Mouse (Mus musculus) kidney, postnatal 36 days (tissue): ENCODE data around the gene Ech1.
A peak's percentile ranks its signal among the peaks of the same experiment; 100 is the strongest.

ENCODE experiments used
- DNase-seq, 2 experiments: peaks; one replicate each; pipeline ENCODE4 v3.0.0; 2021 to 2022; ENCODE audit warnings: mixed read lengths in 2 of 2

Ech1 gene

DNA sequence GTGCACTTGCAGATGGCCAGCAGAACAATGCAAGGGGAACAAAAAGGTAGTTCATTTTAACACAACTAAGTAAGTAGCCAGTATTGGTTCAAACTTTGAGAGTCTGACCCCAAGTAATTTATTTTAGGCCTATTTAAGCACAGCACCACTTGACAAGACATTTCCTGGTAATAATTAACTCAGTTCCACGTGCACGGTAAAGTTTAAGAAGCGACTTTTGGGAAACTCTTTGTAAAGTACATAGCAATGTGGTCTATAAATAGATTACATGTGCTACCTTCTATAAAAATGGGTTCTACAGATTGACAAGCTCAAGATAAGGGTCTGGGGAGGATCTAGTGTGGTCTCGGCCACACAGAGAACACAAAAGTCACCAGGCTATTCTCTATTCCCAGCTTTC is 21.3 kb upstream of the Ech1 start:
- peak in 1 of 2 experiments; percentile 48 for DNase-seq

DNA sequence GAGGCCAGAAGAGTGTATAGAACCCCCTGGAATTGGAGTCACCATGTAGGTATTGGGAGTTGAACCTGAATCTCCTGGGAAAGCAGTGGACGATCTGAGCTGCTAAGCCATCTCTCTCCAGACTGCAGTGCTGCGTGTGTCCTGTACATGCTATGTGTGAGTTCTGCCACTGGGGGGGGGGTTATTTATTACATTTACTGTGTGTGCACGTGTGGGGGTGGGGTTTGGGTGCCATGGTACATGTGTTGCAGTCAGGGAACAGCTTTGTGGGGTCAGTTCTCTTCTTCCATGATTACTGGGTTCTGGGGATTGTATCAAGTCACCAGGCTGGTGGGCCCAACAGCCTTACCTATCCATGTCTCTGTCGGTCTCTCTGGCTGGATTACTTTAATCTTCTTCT is 18.1 kb upstream of the Ech1 start:
- DNase-seq = peak in 1 of 2 experiments; percentile 15

DNA sequence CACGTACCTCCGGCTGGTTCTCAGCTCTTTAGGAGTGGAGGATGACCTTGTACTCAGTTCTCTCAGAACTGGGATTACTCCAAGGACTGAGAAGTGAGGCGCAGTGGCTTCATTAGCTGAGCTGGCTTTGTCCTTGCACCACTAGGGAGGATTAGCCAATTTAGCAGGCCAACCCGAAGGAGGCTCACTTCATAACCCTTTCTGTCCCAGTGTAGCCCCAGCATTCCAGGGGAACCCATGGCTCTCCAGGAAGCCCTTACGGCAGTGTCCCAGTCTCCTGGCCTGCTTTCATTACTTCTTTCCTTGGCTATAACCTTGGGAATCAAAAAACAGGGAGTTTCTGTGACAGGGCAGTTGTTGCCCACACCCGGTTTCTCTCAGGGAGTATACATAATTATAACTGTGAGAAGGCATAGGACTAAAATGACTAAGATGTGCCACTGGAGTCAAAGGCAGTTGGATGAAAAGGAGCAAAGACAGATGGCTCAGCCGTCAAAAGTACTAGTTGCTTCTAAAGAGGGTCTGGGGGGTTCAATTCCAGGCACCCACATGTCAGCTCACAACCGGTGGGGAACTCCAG is 17.3 kb upstream of the Ech1 start:
- DNase-seq = peak in 1 of 2 experiments; percentile 41

DNA sequence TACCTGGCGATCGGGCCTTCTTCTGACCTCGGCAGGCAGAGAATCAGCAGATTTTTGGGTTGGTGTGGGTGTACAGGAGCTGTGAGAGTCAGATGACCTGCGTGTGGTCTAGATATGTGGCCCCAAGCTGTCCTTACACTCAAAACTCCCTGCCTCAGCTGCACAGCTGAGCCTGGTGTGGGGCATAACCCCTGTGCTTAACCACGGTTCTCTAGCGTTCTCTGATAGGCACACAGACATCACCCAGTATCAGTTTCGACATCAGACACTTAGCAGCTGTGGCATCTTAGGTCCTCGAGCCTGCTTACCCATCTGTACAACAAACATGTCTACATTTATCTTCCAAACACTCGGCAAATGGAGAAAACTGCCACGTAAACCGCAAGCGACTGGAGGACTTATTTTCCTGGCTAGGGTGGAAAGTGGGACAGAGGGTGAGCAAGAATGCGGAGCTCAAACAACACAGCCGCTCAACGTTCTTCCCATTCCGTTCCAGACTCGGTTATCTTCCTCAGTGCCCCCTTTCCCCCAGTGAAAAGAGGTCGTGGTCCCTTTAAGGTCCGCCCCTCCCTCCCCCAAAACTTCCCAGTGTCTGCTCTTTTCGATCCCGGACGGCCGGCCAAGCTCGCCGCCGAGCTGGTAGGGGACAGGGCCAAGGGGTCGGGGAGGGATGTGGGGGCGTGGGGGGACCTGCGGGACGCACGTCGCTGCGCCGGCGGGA is 16.6 kb upstream of the Ech1 start, which contains the start of gene Hnrnpl:
TSS of gene Hnrnpl (plus strand) at position 321 of the 721 bp plus-strand sequence.
- DNase-seq = peak; percentile 71 to 77

DNA sequence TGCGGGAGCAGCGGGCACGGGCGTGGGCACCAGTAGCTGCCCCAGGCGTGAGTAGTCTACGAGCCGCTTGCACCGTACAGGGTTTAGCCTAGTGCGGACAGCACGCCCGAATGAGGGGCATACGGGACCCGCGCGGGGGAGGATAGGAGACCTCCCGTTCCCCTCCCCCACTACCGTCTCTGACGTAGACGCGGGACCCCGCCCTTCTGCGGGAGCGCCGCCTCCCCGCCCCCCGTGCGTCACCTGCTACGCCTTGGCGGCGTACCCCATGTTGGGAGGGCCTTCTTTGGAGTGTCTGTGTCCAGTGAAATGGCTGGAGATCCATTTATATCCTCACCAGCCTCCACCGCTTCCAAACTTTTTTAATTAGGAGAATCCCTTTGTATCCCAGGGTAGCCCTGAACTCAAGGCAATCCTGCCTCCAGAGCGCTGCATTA is 16.0 kb upstream of the Ech1 start:
- DNase-seq = peak; percentile 96 to 98

DNA sequence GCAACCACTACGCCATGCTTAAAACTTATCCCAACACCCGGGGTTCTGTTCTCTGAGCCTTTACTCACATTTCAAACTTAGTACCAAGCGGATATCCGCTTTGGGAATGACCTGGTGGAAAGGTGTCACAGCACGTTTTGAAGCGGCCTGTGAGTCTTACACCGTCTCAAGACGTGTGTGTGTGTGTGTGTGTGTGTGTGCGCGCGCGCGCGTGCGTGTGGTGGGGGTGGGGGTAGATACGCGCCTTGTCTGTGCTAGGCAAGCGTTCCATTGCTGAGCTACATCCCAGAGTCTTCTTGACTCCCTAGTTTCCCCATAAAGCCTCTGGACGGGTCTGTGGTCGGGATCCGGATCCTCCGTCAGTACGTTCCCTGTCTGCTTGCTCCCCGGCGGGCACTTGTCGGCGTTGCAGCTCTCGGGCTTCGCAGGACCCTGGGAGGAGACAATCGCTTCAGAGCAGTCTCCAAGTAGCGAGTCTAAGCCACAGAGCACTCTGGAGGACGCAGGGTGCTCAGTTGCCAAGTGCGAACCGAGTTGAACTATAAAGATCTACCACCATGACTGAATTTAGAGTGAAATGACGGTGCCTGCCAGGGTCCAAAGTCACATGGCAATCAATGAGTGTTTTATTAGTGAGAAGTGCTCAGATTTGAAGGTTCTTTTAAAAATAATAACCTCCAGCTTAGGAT is 15.5 kb upstream of the Ech1 start:
- DNase-seq = peak; percentile 64 to 80

DNA sequence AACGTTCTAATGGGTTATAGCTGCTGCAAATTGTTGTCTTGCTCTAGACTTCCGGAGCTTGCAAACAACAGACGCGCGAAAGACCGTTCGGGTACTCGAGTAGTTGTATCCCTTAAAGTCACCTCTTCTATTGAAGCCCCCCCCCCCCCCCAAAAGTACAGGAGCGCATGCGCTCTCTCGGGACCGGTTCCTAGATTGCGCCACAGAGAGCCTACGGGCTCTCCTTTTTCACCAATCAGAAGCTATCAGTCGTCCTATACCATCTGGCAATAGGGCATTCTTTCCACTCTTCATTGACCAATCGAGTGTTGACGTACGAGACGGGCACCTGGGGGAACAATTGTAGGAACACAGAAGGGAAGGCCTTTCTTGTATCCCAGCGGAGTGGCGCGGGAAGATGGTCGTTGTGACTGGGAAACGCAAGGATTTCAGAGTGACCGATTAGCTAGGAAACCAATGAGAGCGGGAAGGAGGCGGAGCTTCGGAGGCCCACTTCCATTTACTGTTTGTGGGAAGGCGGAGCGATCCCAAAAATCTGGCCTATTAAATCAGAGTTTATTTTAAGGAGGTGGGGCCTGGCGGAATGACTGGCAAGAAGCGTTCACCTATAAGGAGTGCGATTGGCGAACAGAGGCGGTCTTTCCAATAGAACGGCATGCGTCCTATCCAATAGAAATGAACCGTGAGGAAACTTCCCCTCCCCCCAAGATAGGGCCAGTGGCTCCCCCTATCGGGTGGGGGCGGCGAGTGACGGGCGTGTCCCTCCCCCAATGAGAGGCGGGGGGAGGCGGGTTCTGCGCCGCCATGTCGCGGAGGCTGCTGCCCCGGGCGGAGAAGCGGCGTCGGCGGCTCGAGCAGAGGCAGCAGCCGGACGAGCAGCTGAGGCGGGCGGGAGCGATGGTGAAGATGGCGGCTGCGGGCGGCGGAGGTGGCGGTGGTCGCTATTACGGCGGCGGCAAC is 14.6 kb upstream of the Ech1 start:
- DNase-seq = peak; percentile 98 to 100

DNA sequence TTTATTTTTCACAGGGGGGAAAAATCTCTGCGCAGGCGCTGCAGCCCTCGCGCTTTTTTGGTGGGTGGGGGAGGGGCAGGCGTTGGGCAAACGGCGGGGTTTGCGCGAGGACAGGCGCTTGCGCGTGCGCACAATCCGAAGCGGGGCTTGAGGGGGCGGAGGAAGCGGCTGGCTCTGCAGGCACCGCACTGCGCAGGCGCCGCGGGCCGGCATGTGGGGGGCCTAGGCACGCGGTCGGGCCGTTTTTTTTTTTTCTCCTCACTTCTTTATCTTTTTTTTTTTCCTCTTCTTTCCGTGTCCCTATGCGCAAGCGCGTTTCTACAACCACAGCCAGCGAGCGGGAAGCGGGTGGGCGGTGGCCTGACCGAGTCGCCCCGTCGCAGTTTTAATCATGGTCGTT is 13.8 kb upstream of the Ech1 start:
- peak; percentile 93 to 97 for DNase-seq

DNA sequence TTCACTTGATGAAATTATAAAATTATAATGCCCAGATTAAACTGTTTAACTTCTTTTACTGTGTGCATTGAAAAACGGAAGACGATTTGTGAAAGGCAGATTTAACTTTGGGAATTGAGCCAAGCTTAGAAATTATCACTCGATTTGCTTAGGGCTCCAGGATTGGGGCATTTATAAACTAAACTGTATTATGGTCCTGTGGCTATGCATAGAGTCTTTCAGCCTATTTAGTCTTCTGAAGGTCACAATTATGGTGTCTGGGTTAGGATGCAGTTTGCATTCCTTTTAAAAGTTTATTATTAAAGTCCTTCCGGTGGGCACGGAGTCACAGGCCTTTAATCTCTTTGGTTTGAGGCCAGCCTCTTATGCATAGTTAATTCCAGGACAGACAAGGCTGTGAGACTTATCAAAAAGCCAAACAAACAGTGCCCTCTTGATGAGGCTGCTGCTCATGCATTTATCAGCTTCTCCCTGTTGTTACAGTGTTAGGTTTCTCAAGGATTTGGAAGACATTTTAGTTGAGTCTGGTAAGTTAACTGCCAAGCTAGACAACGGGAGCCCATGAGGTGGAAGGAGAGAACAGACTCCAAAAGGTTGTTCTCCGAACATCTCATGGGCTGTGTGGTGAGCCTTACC is 13.3 kb upstream of the Ech1 start:
- no peak for DNase-seq

DNA sequence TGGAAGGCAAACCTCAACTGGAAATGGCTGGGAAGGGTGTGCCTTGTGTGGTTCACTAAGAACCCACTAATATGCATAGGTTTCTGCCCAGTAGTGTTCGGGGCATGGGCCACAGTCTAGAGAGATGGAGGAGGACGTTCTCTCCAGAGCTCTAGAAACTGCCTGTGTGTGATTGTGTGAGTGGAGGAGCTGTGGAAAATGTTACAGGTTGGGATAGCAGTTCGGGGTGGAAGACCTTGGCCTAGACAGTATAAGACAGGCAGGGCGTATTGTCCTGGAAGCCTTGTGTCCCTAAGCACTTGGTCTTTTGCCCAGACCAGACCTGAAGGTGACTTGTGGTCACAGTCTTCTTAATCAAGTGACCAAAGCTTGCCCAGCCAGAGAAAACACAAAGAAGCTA is 12.6 kb upstream of the Ech1 start:
- peak in 1 of 2 experiments; percentile 55 for DNase-seq

DNA sequence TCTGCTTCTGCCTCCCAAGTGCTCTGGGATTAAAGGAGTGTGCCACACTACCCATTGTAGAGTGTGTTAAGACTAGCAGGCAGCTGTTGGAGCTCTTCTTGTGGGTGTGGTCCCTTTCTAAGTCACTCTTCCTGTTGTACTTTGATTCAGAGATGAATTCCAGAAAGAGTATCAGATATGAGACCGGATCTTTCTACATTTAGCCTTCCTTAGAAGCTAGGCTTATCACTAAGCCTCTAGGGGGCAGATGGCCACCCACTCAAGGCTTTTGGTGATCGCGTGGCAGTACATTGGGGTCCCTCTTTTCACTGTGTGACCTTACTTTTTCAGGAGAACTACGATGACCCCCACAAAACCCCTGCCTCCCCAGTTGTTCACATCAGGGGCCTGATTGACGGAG is 12.1 kb upstream of the Ech1 start:
- peak in 1 of 2 experiments; percentile 31 for DNase-seq

DNA sequence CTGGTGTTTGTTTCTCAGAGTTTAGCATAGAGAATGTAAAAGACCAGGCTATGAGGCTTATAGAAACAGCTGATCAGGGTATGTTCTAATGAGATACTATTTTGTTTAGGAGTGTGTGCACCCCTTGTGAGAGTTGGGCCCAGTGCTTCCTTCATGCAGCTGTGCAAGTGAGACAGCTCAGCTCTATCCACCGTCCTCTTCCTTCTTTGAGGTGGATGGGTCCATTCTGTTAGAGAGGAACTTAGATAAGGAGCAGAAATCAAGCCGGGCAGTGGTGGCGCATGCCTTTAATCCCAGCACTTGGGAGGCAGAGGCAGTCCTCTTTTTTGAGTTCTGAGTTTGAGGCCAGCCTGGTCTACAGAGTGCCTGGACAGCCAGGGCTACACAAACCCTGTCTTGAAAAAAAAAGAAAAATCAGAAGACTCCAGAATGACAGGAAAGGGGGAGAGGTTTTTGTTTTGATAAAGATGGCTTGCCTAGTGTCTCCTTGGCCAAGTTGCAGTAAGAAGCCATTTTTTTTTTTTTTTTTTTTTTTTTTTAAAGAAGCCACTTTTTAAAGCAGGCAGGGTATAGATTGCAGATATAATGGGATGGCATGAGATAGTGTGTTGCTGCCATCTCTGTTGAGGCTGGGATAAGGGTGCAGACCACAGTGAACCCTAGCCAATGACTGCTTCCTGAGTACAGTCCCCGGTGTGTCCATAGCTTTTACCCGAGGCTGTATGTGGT is 10.5 kb upstream of the Ech1 start:
- DNase-seq = no peak

DNA sequence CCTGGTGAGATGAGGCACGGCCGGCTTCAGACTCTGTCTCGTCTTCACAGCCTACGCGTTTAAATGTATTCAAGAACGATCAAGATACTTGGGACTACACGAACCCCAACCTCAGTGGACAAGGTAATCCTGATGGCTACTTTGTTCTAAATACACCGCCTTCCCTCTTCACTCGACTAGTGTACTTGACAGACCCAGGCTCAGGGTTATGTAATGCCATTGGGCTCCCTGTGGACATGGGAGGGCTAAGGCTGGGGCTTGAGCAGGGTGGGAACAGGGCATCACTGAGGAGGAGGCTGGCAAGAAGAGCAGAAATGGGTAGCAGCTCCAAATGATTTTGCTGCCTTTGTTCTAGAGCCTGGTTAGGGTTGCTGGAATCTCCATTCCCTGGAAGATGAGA is 9.8 kb upstream of the Ech1 start:
- no peak for DNase-seq

DNA sequence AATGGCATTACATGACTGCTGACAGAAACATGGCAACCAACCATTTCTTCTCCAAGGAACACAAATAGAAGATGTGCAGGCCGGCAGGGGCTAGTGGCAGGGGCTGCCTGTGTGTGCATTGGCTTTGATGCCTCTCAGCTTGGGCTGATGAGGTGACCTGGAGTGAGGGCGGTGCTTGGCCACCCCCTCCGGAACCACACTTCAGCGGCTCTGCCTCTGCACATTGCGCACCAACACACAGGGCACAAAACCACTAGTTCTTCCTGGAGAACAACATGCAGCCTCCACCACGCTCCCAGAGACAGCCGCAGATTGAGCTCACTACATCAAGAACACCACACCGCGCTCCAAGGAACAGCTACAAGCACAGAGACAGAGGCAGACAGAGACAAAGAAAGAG is 8.8 kb upstream of the Ech1 start:
- peak in 1 of 2 experiments; percentile 48 for DNase-seq

DNA sequence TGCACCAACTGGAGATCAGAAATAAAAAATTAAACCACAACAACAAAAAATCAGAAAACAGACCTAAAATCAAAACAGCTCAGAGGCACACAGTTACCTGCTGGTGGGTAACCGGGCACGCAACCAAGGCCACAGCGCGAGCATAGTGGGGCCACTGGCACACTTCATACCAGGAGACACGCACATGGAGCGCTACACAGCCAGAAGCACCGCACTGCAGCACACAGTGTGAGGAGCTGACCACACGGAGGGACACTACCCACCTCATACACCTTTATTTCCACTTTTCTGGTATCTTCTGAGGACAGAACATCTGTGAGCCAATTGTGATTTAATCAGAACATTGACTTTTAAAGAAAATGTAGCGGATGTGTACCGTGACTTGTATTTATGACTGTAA is 8.1 kb upstream of the Ech1 start:
- no peak for DNase-seq

DNA sequence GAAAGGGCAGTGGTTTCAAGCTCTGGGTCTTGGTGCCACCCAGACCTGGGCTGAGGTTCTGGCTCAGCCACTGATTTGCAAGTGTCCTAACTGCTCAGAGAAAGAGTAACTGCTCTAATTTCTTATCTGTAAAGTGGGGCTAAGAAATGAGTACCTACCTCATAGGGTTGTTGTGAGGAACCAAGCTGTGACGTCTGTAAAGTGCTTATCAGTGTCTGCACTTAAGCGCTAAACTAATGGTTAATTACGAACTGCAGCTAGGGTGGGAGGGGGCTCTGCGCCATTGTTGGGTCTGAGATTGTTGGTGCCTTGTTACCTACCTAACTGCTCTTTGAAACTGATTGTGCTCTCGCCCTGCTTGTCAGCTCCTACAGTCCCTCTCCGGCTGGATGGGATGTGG is 7.5 kb upstream of the Ech1 start:
- DNase-seq = no peak

DNA sequence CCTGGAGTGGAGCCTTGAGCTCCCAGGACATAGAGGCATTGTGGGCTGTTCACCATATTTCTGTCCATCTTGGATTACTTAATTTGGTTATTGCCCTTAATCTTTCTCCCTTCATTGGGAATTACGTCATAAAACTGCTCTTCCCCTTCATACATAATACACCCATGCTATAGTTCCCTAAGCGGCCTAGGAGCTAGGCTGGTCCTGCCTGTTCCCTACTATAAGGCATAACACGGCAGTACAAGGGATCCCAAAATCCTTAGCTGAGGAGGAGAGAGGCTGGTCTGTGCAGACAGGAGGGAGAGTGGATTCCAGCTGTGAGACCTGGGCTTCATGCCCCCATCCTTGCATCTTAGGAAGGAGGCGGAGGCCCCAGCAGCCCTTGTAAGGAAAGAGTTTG is 7.1 kb upstream of the Ech1 start:
- no peak for DNase-seq

DNA sequence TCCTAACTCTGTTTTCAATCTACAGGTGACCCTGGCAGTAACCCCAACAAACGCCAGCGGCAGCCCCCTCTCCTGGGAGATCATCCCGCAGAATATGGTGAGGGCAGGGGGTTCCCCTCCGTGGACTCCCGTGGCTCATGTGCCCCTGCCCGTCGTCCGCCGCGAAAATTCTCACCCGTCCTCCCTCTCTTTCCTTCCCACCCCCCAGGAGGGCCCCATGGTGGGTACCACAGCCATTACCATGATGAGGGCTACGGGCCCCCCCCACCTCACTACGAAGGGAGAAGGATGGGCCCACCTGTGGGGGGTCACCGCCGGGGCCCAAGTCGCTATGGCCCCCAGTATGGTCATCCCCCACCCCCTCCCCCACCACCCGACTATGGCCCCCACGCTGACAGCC is 6.6 kb upstream of the Ech1 start:
- no peak for DNase-seq

DNA sequence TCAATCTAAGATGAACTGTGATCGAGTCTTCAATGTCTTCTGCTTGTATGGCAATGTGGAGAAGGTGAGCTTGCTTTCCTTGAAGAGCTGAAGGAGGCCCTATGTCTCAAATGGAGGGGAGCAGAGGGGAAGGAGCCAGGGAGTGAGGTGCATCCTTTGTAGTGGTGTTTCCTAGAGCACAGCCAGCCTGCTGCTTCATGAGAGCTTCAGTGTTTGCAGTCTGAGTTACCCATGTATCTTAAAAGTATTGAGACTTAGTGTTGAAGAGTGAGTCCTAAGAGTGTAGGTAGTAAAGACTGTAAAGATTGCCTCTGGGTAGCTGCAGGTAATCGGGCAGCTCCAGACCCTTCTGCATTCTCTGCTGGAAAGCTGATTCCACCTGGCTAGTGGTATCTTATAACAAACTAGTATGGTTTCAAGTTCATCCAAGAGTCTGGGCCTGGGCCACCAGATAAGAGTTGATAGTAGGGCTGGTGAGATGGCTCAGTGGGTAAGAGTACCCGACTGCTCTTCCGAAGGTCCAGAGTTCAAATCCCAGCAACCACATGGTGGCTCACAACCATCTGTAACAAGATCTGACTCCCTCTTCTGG is 6.1 kb upstream of the Ech1 start:
- DNase-seq = no peak

DNA sequence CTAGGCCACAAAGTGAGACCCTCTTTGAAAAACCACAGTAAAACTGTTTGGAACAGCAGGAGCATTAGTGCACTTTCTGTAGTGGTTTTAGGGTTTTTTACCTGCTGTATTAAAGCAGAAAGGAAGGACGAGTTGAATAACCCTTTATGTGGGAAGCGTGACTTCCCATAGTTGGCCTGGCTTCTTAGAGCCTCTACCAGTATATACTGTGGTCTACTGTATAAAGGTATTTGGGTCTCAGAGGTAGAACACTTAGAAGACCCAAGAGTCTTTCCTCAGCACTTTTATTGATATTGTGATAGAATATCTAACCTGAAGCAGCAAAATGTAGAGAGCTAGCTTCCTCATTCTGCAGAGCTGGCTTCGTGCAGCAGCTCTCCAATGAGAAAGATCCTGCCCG is 5.4 kb upstream of the Ech1 start:
- no peak for DNase-seq
